Mouse (Mus musculus) G1E (cell line): ENCODE measurements around the gene Abl1.

Experiments
- CTCF ChIP-seq: IDR thresholded peaks from 2 replicates; pipeline ENCODE4 v1.5.1; 2012; ENCODE audit warnings: low read depth, low read length, inconsistent platforms, mixed read lengths
- GATA1 ChIP-seq: IDR thresholded peaks from 2 replicates; pipeline ENCODE4 v1.6.1; 2012; ENCODE audit warnings: borderline replicate concordance, low read length, inconsistent platforms, mixed read lengths

DNA sequence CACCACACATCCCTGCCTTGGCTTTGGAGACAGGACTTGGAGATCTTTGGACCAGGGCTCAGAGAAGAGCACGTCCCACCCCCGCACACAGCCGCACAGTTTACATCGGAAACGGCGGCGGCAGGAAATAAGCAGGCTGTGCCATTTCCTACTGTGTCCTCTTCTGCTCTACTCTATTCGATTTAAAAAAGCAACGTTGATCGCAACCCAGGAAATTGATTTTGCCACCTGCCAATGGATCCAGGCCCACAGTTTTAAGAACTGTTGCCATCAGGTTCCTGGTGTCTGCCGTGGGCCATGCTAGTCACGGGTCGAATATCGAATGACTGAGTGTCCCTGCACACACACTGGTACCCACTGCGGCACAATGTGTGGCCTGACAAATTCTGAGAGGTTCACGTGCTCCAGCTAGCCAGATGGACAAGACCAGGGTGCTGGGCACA is 137.3 kb downstream of the Abl1 start:
- TF ChIP-seq CTCF (no peak), GATA1 (no peak)
